Mouse (Mus musculus) small intestine, adult 2 months (tissue): ENCODE data around the gene Elmo2.

ENCODE experiments used
- CTCF ChIP-seq: fragments of 200-500 bp; IDR thresholded peaks from 2 replicates; pipeline ENCODE4 v1.5.1; 2012; ENCODE audit warnings: low read depth, mild to moderate bottlenecking, control low read depth, inconsistent platforms, low read length, moderate library complexity, mixed read lengths; ENCODE audit not compliant: insufficient replicate concordance, insufficient read length; ENCODE audit errors: extremely low read depth
- POLR2A ChIP-seq: fragments of 200-500 bp; IDR thresholded peaks from 2 replicates; pipeline ENCODE4 v1.6.1; 2012; ENCODE audit warnings: low read depth, mild to moderate bottlenecking, control low read depth, inconsistent platforms, low read length, moderate library complexity

DNA sequence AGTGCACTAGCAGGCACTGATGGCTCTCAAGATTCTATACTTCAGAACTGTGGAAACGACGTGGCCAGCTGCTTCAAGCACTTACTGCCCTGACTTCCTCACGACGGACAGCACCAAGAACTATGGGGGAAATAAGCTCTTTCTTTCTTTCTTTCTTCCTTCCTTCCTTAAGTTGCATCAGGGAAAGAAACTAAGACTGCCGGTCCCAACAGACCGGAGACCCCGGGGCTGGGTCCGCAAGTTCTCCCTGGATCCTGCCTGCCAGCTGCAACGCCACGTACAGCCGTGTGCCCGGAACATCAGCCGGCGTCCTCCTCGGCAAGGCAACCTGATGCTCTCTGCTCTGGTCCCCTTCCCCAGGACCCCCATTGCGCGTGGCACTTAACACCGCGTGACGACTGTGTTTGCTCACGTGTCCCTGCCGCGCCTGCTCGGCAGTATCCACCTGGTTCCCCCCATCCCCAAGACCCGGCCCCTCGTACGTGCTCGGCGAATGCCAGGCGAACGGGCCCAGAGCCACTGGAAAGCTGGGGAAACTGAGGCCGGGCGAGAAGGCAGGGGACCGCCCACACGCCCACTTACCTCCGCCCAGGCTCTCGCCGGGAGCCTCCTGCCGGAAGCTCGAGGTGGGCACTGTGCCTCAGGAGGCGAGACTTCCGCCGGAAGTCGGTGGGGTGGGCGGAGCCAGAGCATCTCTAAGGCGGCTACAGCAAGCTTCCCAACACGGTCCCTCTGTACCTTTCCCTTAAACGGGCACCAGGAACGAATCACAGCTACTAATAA lies 38.9 kb downstream of the Elmo2 start, which contains the start of gene Slc35c2:
- TF ChIP-seq CTCF (no peak), POLR2A (peak; percentile 77)
